Mouse (Mus musculus): ENCODE results near the gene Hs6st3. TPM values are rescaled to one million over a fixed set of nuclear protein-coding genes. Genes with fewer than 3 reads are reported as not detected.

Gene Hs6st3
- polyA plus RNA-seq, 1 experiment from 2014 or later: 0.11 TPM

GRCm38 (mm10) chr14:119464308-119464707 is 326.2 kb downstream of the Hs6st3 start:
- no peak overlapping the region for H3K4me3 ChIP-seq (ENCODE audit: low read depth, low read length)
- no peak overlapping the region for H3K27ac ChIP-seq (replicated peaks)
- no peaks in the 10 kb centered on the region for H3K36me3 ChIP-seq (ENCODE audit: control insufficient read depth, insufficient read depth, low read length)
- ATAC-seq (ENCODE audit: low FRiP score, low TSS enrichment) (no peak), DNase-seq (ENCODE audit: low spot score) (no peak)
- WGBS: 76% methylated on average over 5 of the region's 5 CpGs
- no peaks in the 10 kb centered on the region for H3K9me3 ChIP-seq (ENCODE audit: control insufficient read depth, low read length)
- no peak overlapping the region for H3K4me2 ChIP-seq (replicated peaks; ENCODE audit: low read depth)
- no peak overlapping the region for H3K9ac ChIP-seq (ENCODE audit: low read length)
- H3K4me1 ChIP-seq (replicated peaks; ENCODE audit: control insufficient read depth, insufficient read depth): no peaks in the 10 kb centered on the region
- H3K27me3 ChIP-seq (ENCODE audit: control insufficient read depth, insufficient read depth, low read length): no peaks in the 10 kb centered on the region
- TF ChIP-seq EP300 (optimal IDR thresholded peaks at IDR 0.05): no peak

GRCm38 (mm10) chr14:119464883-119465282 is 326.7 kb downstream of the Hs6st3 start:
- Histone ChIP-seq H3K4me1 (replicated peaks; ENCODE audit: control insufficient read depth, insufficient read depth) (no peaks in the 10 kb centered on the region), H3K9me3 (ENCODE audit: control insufficient read depth, low read length) (no peaks in the 10 kb centered on the region), H3K4me2 (replicated peaks; ENCODE audit: low read depth) (no peak overlapping the region), H3K4me3 (ENCODE audit: low read depth, low read length) (no peak overlapping the region), H3K27ac (replicated peaks) (no peak overlapping the region), H3K36me3 (ENCODE audit: control insufficient read depth, insufficient read depth, low read length) (no peaks in the 10 kb centered on the region), H3K27me3 (ENCODE audit: control insufficient read depth, insufficient read depth, low read length) (no peaks in the 10 kb centered on the region), H3K9ac (ENCODE audit: low read length) (no peak overlapping the region)
- TF ChIP-seq CTCF (IDR thresholded peaks at IDR 0.05; ENCODE audit: low read depth): no peak
- no peak for TF ChIP-seq EP300 (optimal IDR thresholded peaks at IDR 0.05)
- DNase-seq (ENCODE audit: low spot score) (no peak), ATAC-seq (ENCODE audit: low FRiP score, low TSS enrichment) (no peak)
- 95% methylated on average over 1 of the region's 1 CpGs for WGBS

- Histone ChIP-seq H3K9ac (ENCODE audit: low read length) (no peak overlapping the region), H3K4me1 (replicated peaks; ENCODE audit: control insufficient read depth, insufficient read depth) (no peaks in the 10 kb centered on the region), H3K36me3 (ENCODE audit: control insufficient read depth, insufficient read depth, low read length) (no peaks in the 10 kb centered on the region), H3K4me3 (ENCODE audit: low read depth, low read length) (no peak overlapping the region), H3K4me2 (replicated peaks; ENCODE audit: low read depth) (no peak overlapping the region), H3K27me3 (ENCODE audit: control insufficient read depth, insufficient read depth, low read length) (no peaks in the 10 kb centered on the region), H3K9me3 (ENCODE audit: control insufficient read depth, low read length) (no peaks in the 10 kb centered on the region), H3K27ac (replicated peaks) (no peak overlapping the region)
- WGBS: 37% methylated on average over 5 of the region's 5 CpGs
- DNase-seq (ENCODE audit: low spot score): no peak
- TF ChIP-seq CTCF (IDR thresholded peaks at IDR 0.05; ENCODE audit: low read depth) (no peak), EP300 (optimal IDR thresholded peaks at IDR 0.05) (no peak)
- ATAC-seq (ENCODE audit: low FRiP score, low TSS enrichment): no peak
Observed at GRCm38 (mm10) chr14:119466899-119467588, 328.9 kb downstream of the Hs6st3 start.

- no peak for ATAC-seq (ENCODE audit: low FRiP score, low TSS enrichment)
- 67% methylated on average over 9 of the region's 9 CpGs for WGBS
- H3K4me2 ChIP-seq (replicated peaks; ENCODE audit: low read depth): no peak overlapping the region
- DNase-seq (ENCODE audit: low spot score): no peak
- TF ChIP-seq CTCF (IDR thresholded peaks at IDR 0.05; ENCODE audit: low read depth) (no peak), EP300 (optimal IDR thresholded peaks at IDR 0.05) (no peak)
- no peaks in the 10 kb centered on the region for H3K9me3 ChIP-seq (ENCODE audit: control insufficient read depth, low read length)
- no peak overlapping the region for H3K9ac ChIP-seq (ENCODE audit: low read length)
- H3K27me3 ChIP-seq (ENCODE audit: control insufficient read depth, insufficient read depth, low read length): no peaks in the 10 kb centered on the region
- H3K27ac ChIP-seq (replicated peaks): no peak overlapping the region
- no peaks in the 10 kb centered on the region for H3K4me1 ChIP-seq (replicated peaks; ENCODE audit: control insufficient read depth, insufficient read depth)
- no peak overlapping the region for H3K4me3 ChIP-seq (ENCODE audit: low read depth, low read length)
- H3K36me3 ChIP-seq (ENCODE audit: control insufficient read depth, insufficient read depth, low read length): no peaks in the 10 kb centered on the region
Observed at GRCm38 (mm10) chr14:119476582-119476981, 338.4 kb downstream of the Hs6st3 start.

GRCm38 (mm10) chr14:119477836-119478235 is 339.7 kb downstream of the Hs6st3 start:
- no peaks in the 10 kb centered on the region for H3K27me3 ChIP-seq (ENCODE audit: control insufficient read depth, insufficient read depth, low read length)

GRCm38 (mm10) chr14:119488978-119489703 is 351.0 kb downstream of the Hs6st3 start:
- no peak for DNase-seq (ENCODE audit: low spot score)
- Histone ChIP-seq H3K4me1 (replicated peaks; ENCODE audit: control insufficient read depth, insufficient read depth) (no peaks in the 10 kb centered on the region), H3K4me2 (replicated peaks; ENCODE audit: low read depth) (no peak overlapping the region), H3K9me3 (ENCODE audit: control insufficient read depth, low read length) (no peaks in the 10 kb centered on the region), H3K27ac (replicated peaks) (no peak overlapping the region), H3K27me3 (ENCODE audit: control insufficient read depth, insufficient read depth, low read length) (no peaks in the 10 kb centered on the region), H3K36me3 (ENCODE audit: control insufficient read depth, insufficient read depth, low read length) (no peaks in the 10 kb centered on the region), H3K4me3 (ENCODE audit: low read depth, low read length) (no peak overlapping the region), H3K9ac (ENCODE audit: low read length) (no peak overlapping the region)
- no peak for ATAC-seq (ENCODE audit: low FRiP score, low TSS enrichment)
- TF ChIP-seq EP300 (optimal IDR thresholded peaks at IDR 0.05) (no peak), CTCF (IDR thresholded peaks at IDR 0.05; ENCODE audit: low read depth) (no peak)
- 66% methylated on average over 5 of the region's 5 CpGs for WGBS

More at GRCm38 (mm10) chr14:119477836-119478235, 339.7 kb downstream of the Hs6st3 start:
- no peaks in the 10 kb centered on the region for H3K36me3 ChIP-seq (ENCODE audit: control insufficient read depth, insufficient read depth, low read length)
- no peak for TF ChIP-seq CTCF (IDR thresholded peaks at IDR 0.05; ENCODE audit: low read depth)
- TF ChIP-seq EP300 (optimal IDR thresholded peaks at IDR 0.05): no peak
- 47% methylated on average over 4 of the region's 4 CpGs for WGBS
- no peaks in the 10 kb centered on the region for H3K4me1 ChIP-seq (replicated peaks; ENCODE audit: control insufficient read depth, insufficient read depth)
- DNase-seq (ENCODE audit: low spot score) (no peak), ATAC-seq (ENCODE audit: low FRiP score, low TSS enrichment) (no peak)
- no peak overlapping the region for H3K27ac ChIP-seq (replicated peaks)
- no peak overlapping the region for H3K9ac ChIP-seq (ENCODE audit: low read length)
- no peaks in the 10 kb centered on the region for H3K9me3 ChIP-seq (ENCODE audit: control insufficient read depth, low read length)
- H3K4me3 ChIP-seq (ENCODE audit: low read depth, low read length): no peak overlapping the region
- H3K4me2 ChIP-seq (replicated peaks; ENCODE audit: low read depth): no peak overlapping the region
